Mouse (Mus musculus) monocyte, adult 2 months (primary cell): ENCODE measurements around the gene Irf4.

Experiments
- DNase-seq, 2 experiments: peaks; one replicate each; pipeline ENCODE4 v3.0.0; 2022; ENCODE audit warnings: low spot score in 2 of 2, low read depth in 1 of 2

The Irf4 gene

GRCm38 (mm10) chr13:30738310-30738840 lies 10.7 kb upstream of the Irf4 start:
- DNase-seq, result peak; percentile 40 to 51

GRCm38 (mm10) chr13:30741172-30741571 lies 7.9 kb upstream of the Irf4 start:
- DNase-seq, result no peak

- no peak for DNase-seq
These were observed 6.5 kb upstream of the Irf4 start for GRCm38 (mm10) chr13:30742411-30742970.

DNA sequence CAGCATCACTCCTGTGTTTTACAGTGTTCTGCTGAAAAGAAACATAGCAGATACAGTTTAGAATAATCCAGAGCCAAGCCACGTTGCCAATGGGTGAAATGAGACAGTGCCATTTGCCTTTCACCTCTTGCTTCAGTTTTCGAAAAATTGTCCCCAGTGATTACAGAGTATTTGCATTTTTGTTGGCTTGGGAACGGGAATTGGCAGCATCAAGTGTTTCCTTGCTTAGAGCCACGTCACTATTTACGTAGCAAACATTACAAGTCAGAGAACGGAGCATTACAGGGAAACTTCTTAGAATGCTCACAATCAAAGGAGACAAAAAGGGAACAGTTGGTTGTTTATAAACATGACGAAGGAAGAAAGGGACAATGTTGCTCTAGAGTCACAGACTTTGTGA lies 3.9 kb upstream of the Irf4 start:
- no peak for DNase-seq

DNA sequence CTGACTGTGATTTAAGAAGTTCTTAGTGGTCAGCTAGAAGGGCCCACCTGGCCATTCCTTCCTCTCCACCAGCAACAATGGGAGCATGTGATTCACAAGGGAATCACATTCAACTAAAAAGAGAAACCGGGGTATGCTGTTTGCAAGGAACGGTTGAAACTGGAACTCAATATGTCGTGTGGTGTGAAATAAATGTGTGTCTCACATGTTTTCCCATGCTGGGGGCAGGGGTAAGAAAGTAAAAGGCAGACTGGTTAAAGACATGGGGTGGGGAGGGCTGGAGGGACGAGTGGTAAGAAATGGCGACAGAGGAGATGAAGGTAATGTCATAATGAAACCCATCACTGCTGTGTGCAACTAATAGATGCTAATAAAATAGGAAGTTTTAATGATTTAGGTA lies 2.0 kb upstream of the Irf4 start:
- DNase-seq, result no peak

DNA sequence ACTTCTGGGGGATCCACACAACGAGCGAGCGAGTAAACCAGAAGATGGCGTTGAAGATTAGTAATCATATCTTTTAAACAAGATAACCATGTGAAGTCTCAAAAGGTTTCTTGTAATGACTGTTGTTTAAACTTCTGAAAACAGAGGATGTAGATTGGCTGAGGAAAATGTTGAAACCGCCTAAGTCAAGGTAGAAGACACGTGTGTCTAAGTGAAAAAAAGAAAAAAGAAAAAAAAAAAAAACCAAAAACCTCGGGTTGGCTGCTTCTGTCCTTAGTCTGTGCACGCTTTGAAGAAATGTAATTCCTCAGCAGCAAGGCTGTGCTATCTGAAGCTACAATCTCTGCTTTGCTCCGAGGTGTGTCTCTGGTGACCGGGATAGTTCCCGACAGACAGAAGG lies 1.5 kb upstream of the Irf4 start:
- DNase-seq, result no peak

DNA sequence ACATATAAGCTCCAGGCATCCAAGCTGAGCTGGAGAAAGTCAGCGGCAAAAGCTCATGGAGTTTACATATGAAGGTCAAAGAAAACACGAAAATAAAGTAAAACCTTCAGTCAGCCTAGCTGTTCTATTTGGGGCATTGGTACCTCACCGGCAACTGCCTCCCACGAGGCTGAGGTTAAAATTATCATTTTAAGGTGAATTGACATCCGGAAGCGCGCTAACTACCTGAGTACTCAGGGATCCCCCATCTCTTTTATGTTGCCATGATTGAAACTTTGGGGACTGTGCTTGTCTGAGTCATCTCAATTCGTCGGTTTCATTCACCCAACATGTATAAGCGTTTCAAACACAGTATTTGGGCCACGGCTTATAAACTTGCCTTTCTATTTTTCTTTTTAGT lies 705 bp upstream of the Irf4 start:
- DNase-seq, result no peak

GRCm38 (mm10) chr13:30749557-30750141 lies 623 bp downstream of the Irf4 start:
- DNase-seq, result no peak

DNA sequence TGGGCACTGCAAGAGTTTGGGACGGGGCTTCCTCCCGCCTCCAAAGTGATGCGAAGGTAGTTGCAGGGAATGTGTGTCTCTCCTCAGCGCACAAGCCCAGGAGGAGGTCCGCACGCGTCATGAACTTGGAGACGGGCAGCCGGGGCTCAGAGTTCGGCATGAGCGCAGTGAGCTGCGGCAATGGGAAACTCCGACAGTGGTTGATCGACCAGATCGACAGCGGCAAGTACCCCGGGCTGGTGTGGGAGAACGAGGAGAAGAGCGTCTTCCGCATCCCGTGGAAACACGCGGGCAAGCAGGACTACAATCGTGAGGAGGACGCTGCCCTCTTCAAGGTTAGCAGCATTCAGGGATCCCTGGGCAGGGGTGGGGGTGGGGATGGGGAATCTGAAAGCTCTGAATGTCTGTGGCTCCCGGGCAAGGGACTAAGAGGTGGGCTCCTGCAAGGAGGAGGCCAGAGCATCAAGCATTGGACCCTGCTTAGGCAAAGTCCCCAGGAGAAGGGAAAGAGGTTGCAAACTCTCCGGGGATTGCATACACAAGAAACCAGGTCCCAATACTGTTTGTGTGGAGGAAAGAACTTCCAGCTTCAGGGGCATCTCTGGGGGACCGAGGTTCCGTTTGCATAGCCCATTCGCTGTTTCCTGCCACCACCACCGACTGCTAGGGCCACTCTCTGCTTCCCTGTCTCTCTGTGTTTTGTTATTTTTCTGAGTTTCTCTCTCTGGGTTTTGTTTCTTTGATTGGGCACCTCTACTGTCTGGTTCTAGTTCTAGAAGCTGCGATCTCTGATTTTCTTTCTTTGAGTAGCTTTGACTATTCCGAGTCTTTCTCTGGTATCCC lies 1.7 kb downstream of the Irf4 start:
- no peak for DNase-seq

DNA sequence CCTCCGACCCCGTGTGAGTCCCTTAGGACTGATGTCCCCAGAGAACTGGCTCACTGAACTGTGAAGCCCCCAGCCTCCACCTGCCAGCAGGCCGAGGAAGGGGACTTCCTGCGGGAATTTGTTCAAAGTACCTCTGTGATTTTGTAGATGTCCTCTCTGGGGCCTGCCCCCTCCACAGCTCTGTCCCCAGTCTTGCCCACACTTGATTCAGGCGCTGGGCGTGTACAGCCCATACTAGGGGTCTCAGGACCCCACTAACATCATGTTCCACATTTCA lies 2.2 kb downstream of the Irf4 start:
- no peak for DNase-seq

- DNase-seq, result no peak
These were observed 3.7 kb downstream of the Irf4 start for GRCm38 (mm10) chr13:30752581-30753187.

DNA sequence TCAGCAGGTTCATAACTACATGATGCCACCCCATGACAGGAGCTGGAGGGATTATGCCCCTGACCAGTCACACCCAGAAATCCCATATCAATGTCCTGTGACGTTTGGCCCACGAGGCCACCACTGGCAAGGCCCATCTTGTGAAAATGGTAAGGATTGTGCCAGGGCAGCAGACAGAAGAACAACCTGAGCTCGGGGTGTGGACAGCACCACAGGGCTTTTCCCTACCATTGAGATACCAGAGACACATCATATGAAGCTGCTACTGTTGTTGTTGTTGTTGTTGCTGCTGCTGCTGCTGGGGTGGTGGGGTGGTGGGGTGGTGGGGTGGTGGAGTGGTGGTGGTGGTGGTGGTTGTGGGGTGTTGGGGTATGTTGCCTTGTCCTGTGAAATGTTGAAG lies 4.4 kb downstream of the Irf4 start:
- no peak for DNase-seq

DNA sequence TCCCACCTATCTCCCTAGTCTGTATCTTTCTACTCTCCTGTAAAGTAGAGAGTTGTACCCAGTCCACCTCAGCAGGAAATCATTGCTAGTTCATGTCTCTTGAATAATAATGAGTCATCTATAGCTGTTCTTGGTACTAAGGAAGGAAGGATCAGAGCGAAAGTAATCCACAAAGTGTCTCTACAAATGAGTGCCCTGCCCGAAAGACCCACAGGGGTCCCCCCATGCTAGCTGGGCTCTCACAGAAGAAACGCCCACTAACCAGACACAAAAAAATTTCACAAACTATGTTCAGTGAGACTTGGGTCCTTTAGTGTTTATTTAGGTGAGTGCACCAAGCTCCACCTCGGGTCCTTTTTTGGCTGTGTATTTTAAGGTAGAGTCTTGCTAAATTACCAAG lies 5.0 kb downstream of the Irf4 start:
- DNase-seq, result no peak

- DNase-seq, result no peak
These were observed 5.9 kb downstream of the Irf4 start for GRCm38 (mm10) chr13:30754825-30755476.

- no peak for DNase-seq
These were observed 6.6 kb downstream of the Irf4 start for GRCm38 (mm10) chr13:30755577-30755976.

- no peak for DNase-seq
These were observed 7.1 kb downstream of the Irf4 start for GRCm38 (mm10) chr13:30755998-30756639.

GRCm38 (mm10) chr13:30757264-30757900 lies 8.4 kb downstream of the Irf4 start:
- DNase-seq, result no peak

GRCm38 (mm10) chr13:30758789-30759381 lies 9.9 kb downstream of the Irf4 start:
- DNase-seq, result no peak

GRCm38 (mm10) chr13:30760374-30761090 lies 11.5 kb downstream of the Irf4 start:
- no peak for DNase-seq
